Mouse (Mus musculus) embryonic facial prominence, embryonic 15.5 days (tissue): ENCODE measurements around the gene Ntrk1. TPM values are rescaled to one million over a fixed set of nuclear protein-coding genes. Genes with fewer than 3 reads are reported as not detected.

Source experiments
- ATAC-seq: fragments of 200-750 bp; cut with Nextera tagmentation; 2 replicates; pipeline ENCODE4 v1.8.0; 2017; ENCODE audit warnings: low read depth, moderate TSS enrichment; ENCODE audit not compliant: insufficient number of reproducible peaks, low FRiP score, low TSS enrichment
- H3K27ac ChIP-seq: fragments of 300-500 bp; sonication (generic); replicated peaks from 2 replicates; pipeline ENCODE4 v1.5.1; 2015; ENCODE audit warnings: mild to moderate bottlenecking, inconsistent platforms
- H3K27me3 ChIP-seq: fragments of 300-500 bp; sonication (generic); 2 replicates; pipeline ENCODE4 v1.6.1; 2015; ENCODE audit warnings: inconsistent platforms
- H3K36me3 ChIP-seq: fragments of 300-500 bp; sonication (generic); 2 replicates; pipeline ENCODE4 v1.6.1; 2015; ENCODE audit warnings: mild to moderate bottlenecking, inconsistent platforms
- H3K4me1 ChIP-seq: fragments of 300-500 bp; sonication (generic); 2 replicates; pipeline ENCODE4 v1.6.1; 2015; ENCODE audit warnings: inconsistent platforms
- H3K4me2 ChIP-seq: fragments of 300-500 bp; sonication (generic); replicated peaks from 2 replicates; pipeline ENCODE4 v1.6.1; 2015; ENCODE audit warnings: mild to moderate bottlenecking, inconsistent platforms
- H3K4me3 ChIP-seq: fragments of 300-500 bp; sonication (generic); replicated peaks from 2 replicates; pipeline ENCODE4 v1.5.1; 2015; ENCODE audit warnings: mild to moderate bottlenecking, inconsistent platforms
- H3K9ac ChIP-seq: fragments of 300-500 bp; sonication (generic); 2 replicates; pipeline ENCODE4 v1.6.1; 2015; ENCODE audit warnings: inconsistent platforms
- H3K9me3 ChIP-seq: fragments of 300-500 bp; sonication (generic); replicated peaks from 2 replicates; pipeline ENCODE4 v1.6.1; 2016; ENCODE audit warnings: inconsistent platforms
- WGBS: fragments of 180-500 bp; shearing (Covaris S2); methylation state at CpG from one replicate; pipeline ENCODE4 v1.1.7; 2015; 5-methylcytosine and 5-hydroxymethylcytosine counted together
- polyA plus RNA-seq: library from polyadenylated mRNA; unstranded; fragments of >200 nt; fragmentation: Nextera tagmentation; extraction: Ambion mirVana; gene quantifications from 2 replicates; pipeline ENCODE4 v1.2.1, GENCODE M21; 2015

Gene Ntrk1
- polyA plus RNA-seq, 1 experiment from 2014 or later, result 4.9 TPM

DNA sequence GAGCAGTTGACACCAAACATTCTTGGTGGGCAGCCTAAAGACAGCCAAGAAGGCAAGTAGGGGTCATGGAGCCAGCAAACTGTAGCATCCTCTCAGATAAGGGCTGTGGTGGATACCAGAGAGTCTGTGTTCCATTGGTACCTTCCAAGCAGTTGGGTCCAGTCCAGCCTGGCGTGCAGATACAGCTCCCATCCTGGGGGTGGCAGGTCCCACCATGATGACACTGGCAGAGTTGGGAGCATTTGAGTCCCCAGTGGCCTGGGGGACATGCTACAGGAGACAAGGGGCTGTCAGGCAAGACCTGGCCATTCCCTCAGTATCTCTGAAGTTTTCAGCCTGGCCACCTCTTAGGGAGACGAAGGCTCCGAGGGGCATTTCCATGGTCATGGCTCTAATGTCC, 42.4 kb downstream of the Ntrk1 start:
- Histone ChIP-seq H3K4me3 (no peak overlapping the region), H3K4me2 (no peak overlapping the region), H3K27me3 (peaks cover 12% of the 10 kb centered on the region; the same call in 1 of the 2 replicates), H3K27ac (no peak overlapping the region), H3K36me3 (peaks cover 12% of the 10 kb centered on the region; the same call in 1 of the 2 replicates), H3K9me3 (no peaks in the 10 kb centered on the region), H3K4me1 (peaks cover 16% of the 10 kb centered on the region), H3K9ac (no peak overlapping the region)
- WGBS, result 85% methylated on average over 3 of the region's 3 CpGs
- ATAC-seq, result no peak

DNA sequence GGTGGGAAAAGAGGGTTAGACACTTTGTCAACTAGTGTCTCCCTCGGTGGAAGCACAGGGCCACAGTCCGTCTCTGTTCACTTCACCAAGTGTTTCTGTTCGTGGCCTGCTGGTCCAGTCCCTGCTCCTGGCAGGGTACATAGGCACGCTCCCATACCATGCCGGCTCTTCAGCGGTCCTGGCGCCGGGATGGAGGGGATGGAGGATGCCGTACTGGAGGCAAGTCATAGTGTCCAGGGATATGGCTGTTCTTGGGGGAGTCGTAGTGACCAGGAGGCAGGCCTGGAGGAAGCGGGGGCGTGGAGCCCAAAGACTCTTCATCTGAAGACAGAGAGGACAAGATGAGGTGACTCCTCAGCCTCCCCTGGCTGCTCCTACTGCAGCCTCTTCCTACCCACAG, 45.0 kb downstream of the Ntrk1 start:
- Histone ChIP-seq H3K4me2 (no peak overlapping the region), H3K36me3 (peaks cover 12% of the 10 kb centered on the region; the same call in 1 of the 2 replicates), H3K9me3 (no peaks in the 10 kb centered on the region), H3K9ac (no peak overlapping the region), H3K4me1 (peaks cover 17% of the 10 kb centered on the region), H3K27ac (no peak overlapping the region), H3K27me3 (peaks cover 7% of the 10 kb centered on the region; the same call in 1 of the 2 replicates), H3K4me3 (no peak overlapping the region)
- 88% methylated on average over 12 of the region's 12 CpGs for WGBS
- ATAC-seq, result no peak

DNA sequence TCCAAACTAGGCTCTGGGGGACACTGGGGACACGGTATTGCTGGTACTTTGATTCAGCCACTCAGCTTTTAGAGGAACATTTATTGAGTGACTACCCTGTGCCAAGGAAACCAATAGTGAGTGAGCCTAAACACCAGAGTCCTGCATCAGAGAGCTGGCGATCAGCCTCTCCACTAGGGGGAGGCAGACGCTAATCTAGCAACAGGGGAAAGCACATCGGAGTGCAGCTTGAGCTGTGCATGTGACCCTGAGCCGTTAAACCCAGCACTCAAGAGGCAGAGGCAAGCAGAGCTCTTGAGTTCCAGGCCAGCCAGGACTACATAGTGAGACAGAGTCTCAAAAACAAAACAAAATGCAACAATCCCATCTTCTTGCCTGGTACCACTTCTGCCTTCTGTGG, 45.9 kb downstream of the Ntrk1 start:
- Histone ChIP-seq H3K4me3 (no peak overlapping the region), H3K27ac (no peak overlapping the region), H3K9me3 (no peaks in the 10 kb centered on the region), H3K36me3 (peaks cover 12% of the 10 kb centered on the region; the same call in 1 of the 2 replicates), H3K4me1 (peaks cover 19% of the 10 kb centered on the region), H3K4me2 (no peak overlapping the region), H3K27me3 (peaks cover 3% of the 10 kb centered on the region; the same call in 1 of the 2 replicates), H3K9ac (no peak overlapping the region)
- WGBS, result 19% methylated on average over 5 of the region's 5 CpGs
- 0 out of 2 replicates have a peak, but pooled peaks have one; percentile 27 for ATAC-seq

DNA sequence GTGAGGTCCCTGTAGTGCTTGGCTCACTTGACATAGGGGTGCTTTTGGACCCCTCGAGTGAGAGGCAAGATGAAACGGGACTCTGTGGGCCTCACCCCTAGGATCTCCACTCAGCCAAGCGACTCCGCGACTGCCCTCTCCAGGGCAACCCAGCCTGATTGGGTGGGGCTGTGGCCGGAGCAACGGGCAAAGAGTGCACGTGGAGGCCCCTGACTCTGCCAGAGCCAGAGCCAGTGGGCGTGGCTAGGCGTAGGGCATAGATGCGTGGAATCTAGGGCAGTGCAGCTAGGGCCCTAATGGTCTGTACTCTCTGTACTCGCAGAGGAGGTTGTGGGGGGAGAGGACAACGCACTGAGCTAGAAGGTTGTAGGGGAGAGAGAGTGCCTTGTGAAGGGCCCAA, 46.5 kb downstream of the Ntrk1 start, which contains the start of gene Lrrc71:
Lrrc71 (minus strand) TSS at position 195 of the 400 bp plus-strand sequence.
- WGBS, result 43% methylated on average over 13 of the region's 13 CpGs
- no peak within 1 kb of the TSS for H3K4me3 ChIP-seq
- H3K9ac ChIP-seq, result no peak within 1 kb of the TSS
- H3K27me3 ChIP-seq, result no peaks in the 10 kb centered on the region; the same call in 1 of the 2 replicates
- no peak within 1 kb of the TSS for H3K27ac ChIP-seq
- H3K9me3 ChIP-seq, result no peaks in the 10 kb centered on the region
- ATAC-seq, result no peak
- peaks cover 19% of the 10 kb centered on the region for H3K4me1 ChIP-seq
- H3K4me2 ChIP-seq, result no peak within 1 kb of the TSS
- peaks cover 12% of the 10 kb centered on the region; the same call in 1 of the 2 replicates for H3K36me3 ChIP-seq

DNA sequence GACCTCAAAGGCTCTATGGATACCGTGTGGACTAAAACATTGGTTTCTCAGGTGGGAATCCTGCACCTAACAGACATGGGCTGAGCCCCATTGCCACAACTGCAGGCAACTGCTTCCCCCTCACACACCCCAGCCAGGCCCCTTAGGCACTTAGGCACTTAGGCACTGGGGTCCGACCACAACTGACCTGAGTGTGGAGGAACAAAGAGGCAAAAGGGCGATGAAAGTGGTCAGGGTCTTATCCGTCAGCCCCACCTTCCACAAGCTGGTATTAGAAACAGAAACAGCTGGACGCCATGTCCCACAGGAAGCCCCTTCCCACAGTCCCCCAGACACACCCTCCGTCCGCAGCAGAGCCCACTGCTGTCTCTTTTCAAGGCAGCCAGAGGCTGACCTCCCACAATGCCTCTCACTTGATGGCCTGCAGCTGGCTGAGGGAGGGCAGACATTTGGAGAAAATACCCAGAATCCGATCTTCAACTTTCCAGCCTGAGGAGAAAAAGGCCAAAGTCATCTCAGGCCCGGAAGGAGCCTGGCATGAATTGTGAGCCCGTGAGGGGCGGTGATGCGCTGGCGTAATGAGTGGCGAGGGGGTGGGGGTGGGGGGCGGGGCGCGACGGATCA, 49.8 kb downstream of the Ntrk1 start:
- 0 out of 2 replicates have a peak overlapping the region, but pooled peaks have one; percentile 30 for H3K27ac ChIP-seq
- ATAC-seq, result no peak
- 0 out of 2 replicates have a peak, but pooled peaks cover 3% of the 10 kb centered on the region for H3K36me3 ChIP-seq
- no peaks in the 10 kb centered on the region; the same call in 1 of the 2 replicates for H3K27me3 ChIP-seq
- peaks cover 24% of the 10 kb centered on the region for H3K4me1 ChIP-seq
- H3K4me3 ChIP-seq, result peak overlapping the region; percentile 18
- no peak overlapping the region for H3K9ac ChIP-seq
- no peaks in the 10 kb centered on the region for H3K9me3 ChIP-seq
- peak overlapping the region; percentile 45 for H3K4me2 ChIP-seq
- 22% methylated on average over 18 of the region's 18 CpGs for WGBS

DNA sequence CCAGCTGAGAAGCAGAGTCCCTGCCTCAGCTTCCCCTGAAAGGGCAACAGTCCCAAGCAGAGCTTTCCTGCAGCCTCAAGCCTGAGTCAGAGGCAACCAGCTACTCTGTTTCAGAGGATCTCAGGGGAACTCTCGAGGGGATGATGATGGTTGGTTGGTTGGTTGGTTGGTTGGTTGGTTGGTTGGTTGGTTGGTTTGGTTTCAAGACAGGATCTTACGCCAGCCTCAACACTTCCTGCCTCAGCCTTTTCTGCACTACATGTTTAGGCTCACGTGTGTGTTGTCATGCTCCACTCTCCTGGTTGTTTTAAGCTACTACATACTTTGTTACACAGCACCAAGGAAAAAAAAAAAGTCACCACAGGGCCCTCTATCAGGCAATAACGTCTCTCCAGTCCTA, 51.0 kb downstream of the Ntrk1 start:
- WGBS, result 89% methylated on average over 4 of the region's 4 CpGs
- no peak overlapping the region for H3K27ac ChIP-seq
- no peaks in the 10 kb centered on the region for H3K27me3 ChIP-seq
- H3K4me1 ChIP-seq, result peaks cover 24% of the 10 kb centered on the region
- no peaks in the 10 kb centered on the region for H3K9me3 ChIP-seq
- no peak overlapping the region for H3K4me3 ChIP-seq
- no peak overlapping the region for H3K4me2 ChIP-seq
- 0 out of 2 replicates have a peak, but pooled peaks cover under 1% of the 10 kb centered on the region for H3K36me3 ChIP-seq
- ATAC-seq, result no peak
- H3K9ac ChIP-seq, result no peak overlapping the region

DNA sequence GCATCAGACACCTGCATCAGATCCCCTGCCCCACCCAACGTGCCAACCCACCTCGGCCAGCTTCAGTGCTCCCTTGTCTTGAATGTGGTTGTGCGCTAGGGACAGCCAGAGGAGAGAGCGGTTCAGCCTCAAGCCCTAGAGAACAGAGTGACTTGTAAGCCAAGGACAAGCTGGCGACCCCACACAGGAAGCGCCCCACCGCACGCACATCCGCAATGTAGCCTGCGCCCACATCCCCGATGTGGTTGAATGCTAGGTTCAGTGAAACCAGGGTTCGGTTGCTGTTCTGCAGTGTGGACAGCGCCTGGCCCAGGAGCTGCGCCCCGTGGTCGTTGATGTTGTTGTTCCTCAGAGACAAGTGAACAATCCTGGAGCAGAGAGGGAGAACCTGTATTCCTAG, 52.2 kb downstream of the Ntrk1 start:
- Histone ChIP-seq H3K4me1 (peaks cover 17% of the 10 kb centered on the region), H3K4me3 (no peak overlapping the region), H3K4me2 (no peak overlapping the region), H3K27ac (no peak overlapping the region), H3K9me3 (no peaks in the 10 kb centered on the region), H3K36me3 (peaks cover 11% of the 10 kb centered on the region), H3K27me3 (no peaks in the 10 kb centered on the region), H3K9ac (no peak overlapping the region)
- WGBS, result 81% methylated on average over 16 of the region's 16 CpGs
- no peak for ATAC-seq

DNA sequence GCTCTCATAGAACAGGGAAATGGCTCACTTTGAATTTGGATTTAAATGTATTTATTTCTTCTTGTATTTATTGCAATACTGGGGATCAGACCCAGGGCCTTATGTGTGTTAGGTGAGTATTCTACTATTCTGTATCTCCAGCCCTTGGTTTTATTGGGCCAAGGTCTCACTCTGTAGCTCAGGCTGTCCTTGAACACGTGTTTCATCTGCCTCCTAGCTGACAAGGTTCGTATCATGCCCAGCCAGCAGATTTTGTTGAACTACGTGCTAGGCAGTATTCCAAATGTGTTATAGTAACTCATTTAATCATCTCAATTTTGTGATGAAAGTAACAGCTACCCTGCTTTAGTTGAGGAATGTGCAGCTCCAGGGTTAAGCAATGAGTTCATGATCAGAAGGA, 52.9 kb downstream of the Ntrk1 start:
- Histone ChIP-seq H3K27ac (no peak overlapping the region), H3K4me2 (no peak overlapping the region), H3K4me3 (no peak overlapping the region), H3K9ac (no peak overlapping the region), H3K36me3 (peaks cover 18% of the 10 kb centered on the region), H3K4me1 (peaks cover 17% of the 10 kb centered on the region), H3K9me3 (no peaks in the 10 kb centered on the region), H3K27me3 (no peaks in the 10 kb centered on the region)
- ATAC-seq, result no peak
- 71% methylated on average over 3 of the region's 3 CpGs for WGBS

DNA sequence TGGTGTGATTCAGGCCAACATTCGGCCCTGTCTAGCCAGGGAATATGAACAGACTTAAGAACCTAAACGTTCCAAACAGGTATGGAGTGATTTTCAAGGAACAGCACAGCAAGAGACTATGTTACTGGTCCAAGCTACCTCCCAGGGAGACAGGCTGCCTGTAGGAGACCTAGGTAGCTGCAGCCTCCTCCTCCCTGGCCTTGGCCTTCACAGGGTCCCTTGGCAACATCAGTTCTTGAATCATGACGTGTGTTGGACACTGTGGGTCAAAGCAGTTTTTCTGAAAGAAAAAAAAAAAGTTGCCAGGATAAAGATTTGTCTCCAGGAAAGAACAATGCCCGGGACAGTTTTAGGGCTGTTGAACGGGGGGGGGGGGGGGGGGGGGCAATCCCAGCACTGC, 56.1 kb downstream of the Ntrk1 start:
- Histone ChIP-seq H3K4me3 (no peak overlapping the region), H3K9ac (no peak overlapping the region), H3K27me3 (no peaks in the 10 kb centered on the region), H3K4me2 (no peak overlapping the region), H3K4me1 (peaks cover 5% of the 10 kb centered on the region; the same call in 1 of the 2 replicates), H3K36me3 (peaks cover 48% of the 10 kb centered on the region), H3K9me3 (no peaks in the 10 kb centered on the region), H3K27ac (no peak overlapping the region)
- 79% methylated on average over 5 of the region's 5 CpGs for WGBS
- ATAC-seq, result no peak

DNA sequence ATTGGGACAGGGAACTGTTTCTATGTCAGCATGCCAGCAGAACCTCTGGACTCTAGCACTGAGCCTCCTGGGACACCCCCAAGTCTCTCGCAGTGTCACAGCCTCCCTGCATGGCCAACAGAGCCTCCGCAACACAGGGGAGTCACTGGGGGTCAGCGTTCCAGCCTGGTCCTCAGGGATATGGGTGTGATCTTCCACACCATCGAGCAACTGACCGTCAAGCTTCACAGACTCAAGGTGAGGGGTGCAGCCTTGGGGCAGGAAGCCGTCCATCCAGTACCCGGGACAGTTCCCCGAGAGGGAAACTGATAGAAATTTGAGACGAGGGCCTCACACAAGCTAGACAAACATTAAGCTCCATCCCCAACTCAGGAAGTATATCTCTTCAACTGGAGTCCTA, 59.6 kb downstream of the Ntrk1 start:
- Histone ChIP-seq H3K27ac (no peak overlapping the region), H3K4me2 (no peak overlapping the region), H3K36me3 (peaks cover 81% of the 10 kb centered on the region), H3K9me3 (no peaks in the 10 kb centered on the region), H3K27me3 (no peaks in the 10 kb centered on the region), H3K9ac (no peak overlapping the region), H3K4me1 (no peaks in the 10 kb centered on the region), H3K4me3 (no peak overlapping the region)
- WGBS, result 68% methylated on average over 9 of the region's 9 CpGs
- no peak for ATAC-seq

DNA sequence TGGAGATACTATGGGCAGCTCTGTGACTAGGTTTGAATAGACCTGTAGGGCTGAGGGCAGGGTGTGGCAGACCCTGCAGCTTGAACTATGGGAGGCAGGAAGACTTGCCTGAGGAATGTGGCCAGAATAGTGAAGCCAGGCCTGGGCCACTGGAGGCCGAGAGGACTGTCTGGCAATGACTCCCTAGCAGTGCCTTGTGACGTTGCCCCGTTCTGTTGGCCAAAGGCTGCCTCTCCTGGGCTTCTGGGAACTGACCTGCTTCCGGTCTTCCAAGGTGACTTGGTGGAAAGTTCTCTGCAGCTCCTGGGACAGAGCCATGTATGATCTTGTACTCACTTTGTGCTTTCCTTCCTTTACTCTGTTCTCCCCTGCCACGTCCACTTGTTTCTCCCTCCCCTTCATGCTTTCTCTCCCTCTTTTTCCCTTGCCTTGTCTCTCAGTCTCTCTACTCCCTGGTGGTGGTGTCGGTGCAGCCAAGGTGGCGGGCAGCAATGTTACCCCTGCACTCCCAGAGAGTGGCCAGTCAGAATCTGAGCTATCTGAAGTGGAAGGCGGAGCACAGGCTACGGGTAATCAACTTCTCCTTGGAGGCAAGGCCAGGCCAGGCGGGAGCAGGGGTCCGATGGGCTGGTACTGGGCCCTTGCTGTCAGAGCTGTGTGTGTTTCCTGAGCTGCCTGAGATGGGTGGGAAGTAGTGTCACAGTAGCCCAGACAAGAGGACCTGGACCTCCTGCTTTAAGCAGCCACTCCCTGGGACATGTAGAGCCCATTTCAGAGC, 60.8 kb downstream of the Ntrk1 start:
- Histone ChIP-seq H3K27ac (no peak overlapping the region), H3K9me3 (no peaks in the 10 kb centered on the region), H3K27me3 (no peaks in the 10 kb centered on the region), H3K4me2 (no peak overlapping the region), H3K4me3 (no peak overlapping the region), H3K9ac (no peak overlapping the region), H3K4me1 (no peaks in the 10 kb centered on the region), H3K36me3 (peaks cover 93% of the 10 kb centered on the region)
- WGBS, result 84% methylated on average over 11 of the region's 11 CpGs
- no peak for ATAC-seq
